Mouse (Mus musculus) lung, embryonic 14.5 days (tissue): Measurements from ENCODE around the gene Cd38. TPM values are rescaled to one million over a fixed set of nuclear protein-coding genes. Genes with fewer than 3 reads are reported as not detected.
"Not testable (repeated sequence)": the region's sequence is repeated elsewhere in the genome, so short reads cannot be mapped to it uniquely, and the experiment has no call there.

ENCODE experiments used
- ATAC-seq: fragments of 200-750 bp; cut with Nextera tagmentation; 2 replicates; pipeline ENCODE4 v1.8.0; 2017; ENCODE audit warnings: mild to moderate bottlenecking, moderate TSS enrichment, moderate library complexity; ENCODE audit not compliant: insufficient read depth
- DNase-seq: peaks from one replicate; pipeline ENCODE4 v3.0.0-alpha.2; 2015
- H3K27ac ChIP-seq: fragments of 300-500 bp; sonication (generic); 2 replicates; pipeline ENCODE4 v1.5.1; 2014; ENCODE audit warnings: low read depth, mild to moderate bottlenecking, moderate library complexity
- H3K27me3 ChIP-seq: fragments of 300-500 bp; sonication (generic); 2 replicates; pipeline ENCODE4 v1.6.1; 2014; ENCODE audit warnings: low read length, control low read depth; ENCODE audit not compliant: insufficient read depth
- H3K36me3 ChIP-seq: fragments of 300-500 bp; sonication (generic); 2 replicates; pipeline ENCODE4 v1.6.1; 2014; ENCODE audit warnings: control low read depth; ENCODE audit not compliant: insufficient read depth
- H3K4me1 ChIP-seq: fragments of 300-500 bp; sonication (generic); 2 replicates; pipeline ENCODE4 v1.6.1; 2014; ENCODE audit warnings: antibody characterized with exemption, control low read depth; ENCODE audit not compliant: insufficient read depth
- H3K4me2 ChIP-seq: fragments of 300-500 bp; sonication (generic); 2 replicates; pipeline ENCODE4 v1.6.1; 2014; ENCODE audit warnings: mild to moderate bottlenecking
- H3K4me3 ChIP-seq: fragments of 300-500 bp; sonication (generic); 2 replicates; pipeline ENCODE4 v1.5.1; 2014; ENCODE audit warnings: low read depth, low read length
- H3K9ac ChIP-seq: fragments of 300-500 bp; sonication (generic); 2 replicates; pipeline ENCODE4 v1.6.1; 2014
- H3K9me3 ChIP-seq: fragments of 300-500 bp; sonication (generic); 2 replicates; pipeline ENCODE4 v1.6.1; 2016; ENCODE audit warnings: low read depth, low read length, control low read depth
- CTCF ChIP-seq: IDR thresholded peaks from 2 replicates; pipeline ENCODE4 v1.5.1; 2016; ENCODE audit warnings: antibody characterized with exemption, low read depth
- WGBS: fragments of 180-500 bp; shearing (Covaris S2); extraction: QIAGEN DNeasy Blood & Tissue Kit; methylation state at CpG from one replicate; pipeline ENCODE4 v1.1.7; 2014; 5-methylcytosine and 5-hydroxymethylcytosine counted together
- polyA plus RNA-seq: library from polyadenylated mRNA; unstranded; fragments of >200 nt; fragmentation: Nextera tagmentation; extraction: Ambion mirVana; gene quantifications from 2 replicates; pipeline ENCODE4 v1.2.1, GENCODE M21; 2014

Cd38 gene
- polyA plus RNA-seq, 1 experiment from 2014 or later: 23.0 TPM

GRCm38 (mm10) chr5:43909213-43909612 lies 40.9 kb downstream of the Cd38 start:
- Histone ChIP-seq H3K9ac (no peak overlapping the region), H3K4me2 (no peak overlapping the region), H3K27me3 (no peaks in the 10 kb centered on the region), H3K27ac (no peak overlapping the region), H3K9me3 (no peaks in the 10 kb centered on the region), H3K4me3 (no peak overlapping the region), H3K4me1 (no peaks in the 10 kb centered on the region), H3K36me3 (no peaks in the 10 kb centered on the region)
- peak; percentile 7 for DNase-seq
- no peak for ATAC-seq
- no peak for TF ChIP-seq CTCF
- 36% methylated on average over 9 of the region's 9 CpGs for WGBS

GRCm38 (mm10) chr5:43910006-43910405 lies 41.7 kb downstream of the Cd38 start:
- ATAC-seq: no peak
- DNase-seq: no peak
- no peaks in the 10 kb centered on the region for H3K4me1 ChIP-seq
- H3K9ac ChIP-seq: no peak overlapping the region
- H3K36me3 ChIP-seq: no peaks in the 10 kb centered on the region
- H3K9me3 ChIP-seq: no peaks in the 10 kb centered on the region
- H3K4me2 ChIP-seq: no peak overlapping the region
- H3K27me3 ChIP-seq: no peaks in the 10 kb centered on the region
- no peak overlapping the region for H3K27ac ChIP-seq
- 84% methylated on average over 6 of the region's 6 CpGs for WGBS
- no peak for TF ChIP-seq CTCF
- no peak overlapping the region for H3K4me3 ChIP-seq

GRCm38 (mm10) chr5:43912844-43913243 lies 44.5 kb downstream of the Cd38 start, which contains the start of gene Gm7879:
TSS of gene Gm7879 (plus strand) at chr5:43913144.
- DNase-seq, H3K4me2 ChIP-seq, H3K4me1 ChIP-seq, H3K27ac ChIP-seq, H3K9ac ChIP-seq, H3K36me3 ChIP-seq, H3K4me3 ChIP-seq, ATAC-seq, H3K27me3 ChIP-seq, H3K9me3 ChIP-seq: not testable (repeated sequence)
- WGBS: 93% methylated on average over 4 of the region's 4 CpGs

- H3K36me3 ChIP-seq: no peaks in the 10 kb centered on the region
- no peak for TF ChIP-seq CTCF
- no peaks in the 10 kb centered on the region for H3K27me3 ChIP-seq
- H3K9ac ChIP-seq: no peak overlapping the region
- no peak overlapping the region for H3K4me3 ChIP-seq
- H3K4me1 ChIP-seq: no peaks in the 10 kb centered on the region
- no peak for ATAC-seq
- H3K9me3 ChIP-seq: no peaks in the 10 kb centered on the region
- no peak overlapping the region for H3K27ac ChIP-seq
- H3K4me2 ChIP-seq: no peak overlapping the region
- DNase-seq: no peak
- whole genome bisulfite sequencing: 82% methylated on average over 4 of the region's 4 CpGs
These were observed 47.0 kb downstream of the Cd38 start for GRCm38 (mm10) chr5:43915261-43915886.

- Histone ChIP-seq H3K27me3 (no peaks in the 10 kb centered on the region), H3K9ac (no peak overlapping the region), H3K27ac (no peak overlapping the region), H3K4me3 (no peak overlapping the region), H3K4me1 (no peaks in the 10 kb centered on the region), H3K9me3 (no peaks in the 10 kb centered on the region), H3K36me3 (no peaks in the 10 kb centered on the region), H3K4me2 (no peak overlapping the region)
- TF ChIP-seq CTCF: no peak
- no peak for DNase-seq
- WGBS: 90% methylated on average over 11 of the region's 11 CpGs
- no peak for ATAC-seq
These were observed 53.5 kb downstream of the Cd38 start for GRCm38 (mm10) chr5:43921877-43922276.

- ATAC-seq (no peak), DNase-seq (peak; percentile 70)
- TF ChIP-seq CTCF: peak; percentile 83
- Histone ChIP-seq H3K4me2 (no peak overlapping the region), H3K9ac (no peak overlapping the region), H3K27me3 (no peaks in the 10 kb centered on the region), H3K4me1 (no peaks in the 10 kb centered on the region), H3K4me3 (no peak overlapping the region), H3K36me3 (no peaks in the 10 kb centered on the region), H3K27ac (no peak overlapping the region), H3K9me3 (no peaks in the 10 kb centered on the region)
- 22% methylated on average over 4 of the region's 4 CpGs for WGBS
These were observed 55.6 kb downstream of the Cd38 start for GRCm38 (mm10) chr5:43923933-43924332.

GRCm38 (mm10) chr5:43927729-43928128 lies 59.4 kb downstream of the Cd38 start:
- Histone ChIP-seq H3K27me3 (no peaks in the 10 kb centered on the region), H3K9ac (no peak overlapping the region), H3K9me3 (no peaks in the 10 kb centered on the region), H3K4me3 (no peak overlapping the region), H3K4me2 (no peak overlapping the region), H3K4me1 (no peaks in the 10 kb centered on the region), H3K27ac (no peak overlapping the region), H3K36me3 (no peaks in the 10 kb centered on the region)
- DNase-seq: no peak
- ATAC-seq: no peak
- TF ChIP-seq CTCF: no peak

GRCm38 (mm10) chr5:43933269-43933668 lies 64.9 kb downstream of the Cd38 start:
- no peak for TF ChIP-seq CTCF
- no peak for ATAC-seq
- WGBS: 35% methylated on average over 2 of the region's 2 CpGs

More at GRCm38 (mm10) chr5:43933269-43933668, 64.9 kb downstream of the Cd38 start:
- no peaks in the 10 kb centered on the region for H3K36me3 ChIP-seq
- no peaks in the 10 kb centered on the region for H3K9me3 ChIP-seq
- H3K4me3 ChIP-seq: no peak overlapping the region
- no peaks in the 10 kb centered on the region for H3K27me3 ChIP-seq
- H3K4me1 ChIP-seq: no peaks in the 10 kb centered on the region
- no peak for DNase-seq
- no peak overlapping the region for H3K9ac ChIP-seq
- no peak overlapping the region for H3K27ac ChIP-seq
- no peak overlapping the region for H3K4me2 ChIP-seq
